In the genomic region with DNA sequence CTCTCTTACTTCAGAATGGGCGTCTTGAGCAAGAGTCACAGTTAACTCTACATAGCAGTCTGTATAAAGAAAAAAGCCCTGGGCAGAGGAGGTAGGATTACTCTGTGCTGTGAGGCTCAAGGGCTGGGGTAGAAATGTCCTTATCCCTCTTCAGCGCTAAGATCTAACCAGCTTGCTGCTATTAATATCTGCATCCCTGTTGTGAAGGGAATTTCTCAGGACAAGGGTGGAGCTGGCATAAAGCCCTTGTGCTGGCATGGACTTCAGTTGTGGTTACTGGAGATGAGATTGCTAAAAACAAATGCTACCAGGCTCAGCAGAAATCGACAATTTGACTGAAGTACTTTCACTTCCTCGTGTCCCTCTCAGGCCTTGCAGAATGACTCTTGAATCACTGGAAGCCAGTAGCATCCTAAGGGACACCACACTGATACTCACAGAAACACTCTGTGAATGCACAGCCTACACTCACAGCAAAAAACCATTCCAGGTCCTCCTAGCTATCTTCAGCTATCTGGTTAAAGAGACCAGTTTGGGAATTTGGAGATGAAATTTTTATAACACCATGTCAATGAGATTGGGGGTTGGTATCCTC, we compare ENCODE assay signal across 12 mouse cellular contexts.
DNase-seq lines count a peak whose midpoint lies in the region; ATAC-seq and TF ChIP-seq lines count a peak whose summit lies in the region.
"Had no signal": no experiment of that assay in that cellular context is flagged by ENCODE, and none has a peak within 500 bp of the region (broad histone marks: within the 10 kb centered on the region; RNA-seq: fewer than 3 reads in every experiment).

No protein-coding gene starts in this region.

- peak; percentile 22 for DNase-seq in layer of hippocampus, adult 11-12 months (ENCODE audit: low spot score)
- DNase-seq in layer of hippocampus, adult 9-10 months (ENCODE audit: low spot score): no peak
- peak; percentile 77 for DNase-seq in cerebellum, adult 11-12 months
- peak; percentile 18 for DNase-seq in gastrocnemius, postnatal 10 days
- peak; percentile 15 to 59 for DNase-seq in left cerebral cortex, postnatal 25 days (ENCODE audit: low spot score in 2 of 2)
- DNase-seq: adrenal gland, adult 2 months; kidney, postnatal 36 days; liver, embryonic 13.5 days had no signal

- ATAC-seq in megakaryocyte-erythroid progenitor cell, adult 5-6 weeks (replicated peaks; ENCODE audit: low FRiP score, low TSS enrichment, poor library complexity, severe bottlenecking): no peak
- no peak for ATAC-seq in midbrain, embryonic 16.5 days
- ATAC-seq in intestine, postnatal 0 days: no peak

- H3K9ac ChIP-seq in midbrain, embryonic 16.5 days (ENCODE audit: low read depth, low read length): no peak overlapping the region
- no peak overlapping the region for H3K9ac ChIP-seq in intestine, postnatal 0 days (ENCODE audit: low read depth, low read length)
- H3K9ac ChIP-seq: embryonic facial prominence, embryonic 12.5 days; liver, embryonic 13.5 days had no signal

- no peaks in the 10 kb centered on the region for H3K9me3 ChIP-seq in midbrain, embryonic 16.5 days (replicated peaks; ENCODE audit: control insufficient read depth, low read length, poor library complexity, severe bottlenecking)
- H3K9me3 ChIP-seq in intestine, postnatal 0 days (ENCODE audit: control insufficient read depth): no peaks in the 10 kb centered on the region
- H3K9me3 ChIP-seq: embryonic facial prominence, embryonic 12.5 days; liver, embryonic 13.5 days had no signal

- 73% methylated on average over 4 of the region's 4 CpGs for WGBS in midbrain, embryonic 16.5 days
- 62% methylated on average over 4 of the region's 4 CpGs for WGBS in intestine, postnatal 0 days

- no peaks in the 10 kb centered on the region for H3K36me3 ChIP-seq in midbrain, embryonic 16.5 days (ENCODE audit: control insufficient read depth, insufficient read depth, low read length)
- H3K36me3 ChIP-seq in intestine, postnatal 0 days (ENCODE audit: control insufficient read depth, insufficient read depth): no peaks in the 10 kb centered on the region
- H3K36me3 ChIP-seq: embryonic facial prominence, embryonic 12.5 days; liver, embryonic 13.5 days had no signal

- TF ChIP-seq CTCF in intestine, postnatal 0 days (IDR thresholded peaks at IDR 0.05; ENCODE audit: low read depth): no peak

- H3K27me3 ChIP-seq in midbrain, embryonic 16.5 days (ENCODE audit: control insufficient read depth, insufficient read depth, low read depth, low read length): no peaks in the 10 kb centered on the region
- H3K27me3 ChIP-seq in intestine, postnatal 0 days (replicated peaks; ENCODE audit: control insufficient read depth, insufficient read depth, low read length): no peaks in the 10 kb centered on the region
- H3K27me3 ChIP-seq: embryonic facial prominence, embryonic 12.5 days; liver, embryonic 13.5 days had no signal

- H3K27ac ChIP-seq in midbrain, embryonic 16.5 days (ENCODE audit: low read length): no peak overlapping the region
- H3K27ac ChIP-seq in intestine, postnatal 0 days (ENCODE audit: low read depth, low read length): no peak overlapping the region
- H3K27ac ChIP-seq: embryonic facial prominence, embryonic 12.5 days; liver, embryonic 13.5 days had no signal

- no peak overlapping the region for H3K4me2 ChIP-seq in midbrain, embryonic 16.5 days (ENCODE audit: low read length)
- H3K4me2 ChIP-seq in intestine, postnatal 0 days (replicated peaks; ENCODE audit: low read depth): no peak overlapping the region
- H3K4me2 ChIP-seq: embryonic facial prominence, embryonic 12.5 days; liver, embryonic 13.5 days had no signal

- H3K4me1 ChIP-seq in midbrain, embryonic 16.5 days (ENCODE audit: control insufficient read depth, insufficient read depth, low read length): no peaks in the 10 kb centered on the region
- H3K4me1 ChIP-seq in intestine, postnatal 0 days (replicated peaks; ENCODE audit: control insufficient read depth, insufficient read depth, low read length): no peaks in the 10 kb centered on the region
- H3K4me1 ChIP-seq: embryonic facial prominence, embryonic 12.5 days; liver, embryonic 13.5 days had no signal

- intact Hi-C loops in left cerebral cortex, postnatal 25 days (cut with DNase I): loop anchor here (5.0 kb wide), 2 partner anchors 84 to 194 kb away; no protein-coding TSS in a partner anchor

- no peak overlapping the region for H3K4me3 ChIP-seq in midbrain, embryonic 16.5 days (ENCODE audit: low read depth, low read length)
- no peak overlapping the region for H3K4me3 ChIP-seq in intestine, postnatal 0 days (ENCODE audit: low read depth, low read length)
- H3K4me3 ChIP-seq: embryonic facial prominence, embryonic 12.5 days; liver, embryonic 13.5 days had no signal
